Mouse (Mus musculus): ENCODE measurements at regions not wholly inside any gene's neighbourhood (a gene's known extent, or its start where the extent isn't known, plus 50 kb on each side); places are given as distances from the start of the nearest gene placed in this dataset.

- no peak for ATAC-seq (ENCODE audit: low read depth)
- peak; percentile 46 for DNase-seq (ENCODE audit: low spot score)
- 52% methylated on average over 7 of the region's 7 CpGs for WGBS
- no peak overlapping the region for H3K27ac ChIP-seq (replicated peaks; ENCODE audit: low read depth, low read length)
- H3K4me1 ChIP-seq (ENCODE audit: control insufficient read depth, insufficient read depth, low read length), result no peaks in the 10 kb centered on the region
- no peaks in the 10 kb centered on the region for H3K36me3 ChIP-seq (ENCODE audit: control insufficient read depth, insufficient read depth, low read length)
- H3K4me3 ChIP-seq (ENCODE audit: low read depth, low read length), result no peak overlapping the region
- H3K9me3 ChIP-seq (ENCODE audit: control insufficient read depth, low read length), result no peaks in the 10 kb centered on the region
- H3K27me3 ChIP-seq (replicated peaks; ENCODE audit: control insufficient read depth, insufficient read depth, low read length), result no peaks in the 10 kb centered on the region
- H3K4me2 ChIP-seq (ENCODE audit: low read depth, low read length), result no peak overlapping the region
- H3K9ac ChIP-seq (ENCODE audit: low read depth, low read length), result no peak overlapping the region
Observed at GRCm38 (mm10) chr7:59080109-59080508, 148.4 kb upstream of the Ube3a start.

All from embryonic facial prominence, embryonic 14.5 days (tissue).